Mouse (Mus musculus) Patski (cell line): ENCODE results near the gene Smg1. TPM values are rescaled to one million over a fixed set of nuclear protein-coding genes. Genes with fewer than 3 reads are reported as not detected.

ENCODE experiments used
- ATAC-seq: fragments of 100-300 bp; one replicate; pipeline ENCODE4 v1.8.0; 2021
- CTCF ChIA-PET: fragments of 350-600 bp; sonication (Branson Sonifier 250); formaldehyde crosslinking; loops from one replicate; lab custom pipeline; 2022; ENCODE audit warnings: inconsistent platforms; lab: Charles Lee
- POLR2A ChIA-PET: fragments of 350-600 bp; sonication (Branson Sonifier 250); formaldehyde crosslinking; loops from one replicate; lab custom pipeline; 2022; ENCODE audit warnings: antibody characterized with exemption, inconsistent platforms; lab: Charles Lee
- DNase-seq: peaks from one replicate; pipeline ENCODE4 v3.0.0-alpha.2; 2011; ENCODE audit warnings: low read depth, low spot score
- H3K27me3 ChIP-seq: fragments of 371-371 bp; one replicate; pipeline ENCODE4 v1.5.1; 2021
- CTCF ChIP-seq: fragments of 100-300 bp; IDR thresholded peaks from one replicate; pipeline ENCODE4 v1.5.1; 2021
- in situ Hi-C: fragments of 300-500 bp; cut with MboI; formaldehyde crosslinking; loops from 3 replicates; pipeline ENCODE4 v1.11.1; 2018; ENCODE audit warnings: low pct_unique_long_range_greater_than_20kb, mixed read lengths
- polyA plus RNA-seq: library from polyadenylated mRNA; unstranded; gene quantifications from one replicate; pipeline ENCODE4 v1.2.3, GENCODE M21; 2021

Smg1 gene
- polyA plus RNA-seq, 1 experiment from 2014 or later: 30.6 TPM

DNA sequence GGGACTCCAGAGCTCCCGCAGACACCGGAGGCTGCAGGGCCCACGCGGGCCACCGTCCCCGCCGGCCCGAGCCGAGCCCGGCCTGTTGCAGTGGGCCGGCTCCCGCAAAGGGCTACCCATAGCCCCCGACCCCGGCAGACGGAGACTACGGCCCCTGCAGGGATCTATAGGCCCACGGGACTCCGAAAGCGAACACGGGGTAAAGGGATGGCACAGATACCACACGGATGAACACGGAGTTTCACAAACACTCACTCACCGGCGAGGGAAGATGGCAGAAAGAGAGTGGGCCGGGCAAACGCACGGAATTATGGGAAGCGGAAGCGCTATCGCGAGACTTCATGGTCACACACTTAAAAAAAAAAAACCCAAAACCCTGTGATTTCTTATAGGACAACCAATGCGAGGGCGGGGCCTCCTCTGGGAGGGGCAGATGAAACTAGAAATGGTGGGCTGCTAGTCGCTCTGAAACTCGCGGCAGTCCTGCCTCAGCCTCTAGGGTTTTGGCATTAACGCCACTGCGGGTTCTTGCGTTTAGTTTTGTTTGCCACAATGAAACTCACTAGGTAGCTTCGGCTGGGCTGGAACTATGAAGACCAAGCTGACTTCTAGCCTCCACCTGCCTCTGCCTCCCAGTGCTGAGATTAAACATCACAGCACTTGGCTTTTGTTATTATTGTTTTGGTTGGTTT, 127.4 kb downstream of the Smg1 start, which contains the start of gene Rps15a:
Gene Rps15a (minus strand): TSS at position 312 of the 692 bp plus-strand sequence.
- no peak for DNase-seq

DNA sequence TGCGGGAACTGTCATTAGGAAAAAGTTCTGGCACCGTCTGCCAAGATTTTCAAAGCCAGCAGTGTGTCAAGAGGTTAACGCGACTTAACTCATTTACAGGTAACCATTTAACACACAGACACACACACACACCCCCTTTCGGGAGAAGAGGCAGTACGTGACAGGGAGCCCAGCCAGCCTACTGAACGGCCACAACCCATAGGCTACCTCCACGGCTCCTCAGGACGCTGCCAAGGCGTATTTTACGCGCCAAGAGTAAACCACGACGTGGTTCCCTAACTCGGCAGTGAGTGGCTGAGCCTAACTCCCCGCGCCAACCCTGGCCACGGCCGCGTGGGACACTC, 128.0 kb downstream of the Smg1 start:
- in situ Hi-C loops: loop anchor here (25.0 kb wide), 1 partner anchor 572 kb away; no protein-coding TSS in a partner anchor
- ChIA-PET CTCF (interaction anchor here (1.4 kb wide), 1 partner anchor 11 kb away, joined by 5 read pairs; no protein-coding TSS in a partner anchor), POLR2A (interaction anchor here (5.6 kb wide), 1 partner anchor 13 kb away, joined by 24 read pairs; the partner anchor contains the start of gene Arl6ip1)
- DNase-seq: no peak
- no peaks in the 10 kb centered on the region for H3K27me3 ChIP-seq
- peak; percentile 14 for ATAC-seq
- no peak for TF ChIP-seq CTCF

More for the DNA sequence above, 127.4 kb downstream of the Smg1 start, which contains the start of gene Rps15a:
- POLR2A ChIA-PET: interaction anchor here (5.6 kb wide), 1 partner anchor 12 kb away, joined by 24 read pairs; the partner anchor contains the start of gene Arl6ip1
- peak; percentile 80 for ATAC-seq
- no peak for TF ChIP-seq CTCF
- H3K27me3 ChIP-seq: no peaks in the 10 kb centered on the region
- CTCF ChIA-PET: interaction anchor here (1.4 kb wide), 1 partner anchor 11 kb away, joined by 5 read pairs; no protein-coding TSS in a partner anchor
- in situ Hi-C loops: loop anchor here (25.0 kb wide), 1 partner anchor 571 kb away; no protein-coding TSS in a partner anchor

GRCm38 (mm10) chr7:118113541-118114297, 129.8 kb downstream of the Smg1 start:
- H3K27me3 ChIP-seq: no peaks in the 10 kb centered on the region
- in situ Hi-C loops: loop anchor here (25.0 kb wide), 1 partner anchor 574 kb away; no protein-coding TSS in a partner anchor
- POLR2A ChIA-PET: no interaction called here
- DNase-seq: no peak
- CTCF ChIA-PET: no interaction called here
- TF ChIP-seq CTCF: no peak
- no peak for ATAC-seq

DNA sequence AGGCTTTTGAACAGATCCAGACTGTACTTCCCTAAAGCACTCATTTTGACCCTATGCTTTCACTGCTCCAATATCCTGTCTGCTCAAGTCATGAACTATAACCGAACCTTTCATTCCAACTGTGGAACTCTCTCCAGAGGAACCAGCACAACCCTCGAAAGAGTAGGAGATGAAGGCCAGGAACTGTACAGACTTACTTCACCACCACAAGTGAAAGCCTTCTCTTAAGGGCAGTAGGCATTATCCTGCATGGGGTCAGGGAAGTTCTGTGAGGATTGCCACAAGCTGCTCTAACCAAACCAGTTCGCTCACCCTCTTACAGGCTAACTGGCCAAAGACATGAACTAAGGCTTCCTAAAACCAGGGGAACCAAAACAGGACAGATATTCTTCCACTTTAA, 132.3 kb downstream of the Smg1 start:
- ATAC-seq: no peak
- no peak for TF ChIP-seq CTCF
- no peaks in the 10 kb centered on the region for H3K27me3 ChIP-seq
- in situ Hi-C loops: loop anchor here (25.0 kb wide), 1 partner anchor 576 kb away; no protein-coding TSS in a partner anchor
- ChIA-PET POLR2A (no interaction called here), CTCF (interaction anchor here (1.4 kb wide), 1 partner anchor 9 kb away, joined by 4 read pairs; no protein-coding TSS in a partner anchor)
- no peak for DNase-seq

- DNase-seq (no peak), ATAC-seq (no peak)
- no peak for TF ChIP-seq CTCF
- ChIA-PET POLR2A (no interaction called here), CTCF (interaction anchor here (0.9 kb wide), 1 partner anchor 21 kb away, joined by 3 read pairs; no protein-coding TSS in a partner anchor)
- in situ Hi-C loops: loop anchor here (10.0 to 25.0 kb wide), 2 partner anchors 580 to 1463 kb away; no protein-coding TSS in a partner anchor
- no peaks in the 10 kb centered on the region for H3K27me3 ChIP-seq
Measured at GRCm38 (mm10) chr7:118107671-118108070, 135.8 kb downstream of the Smg1 start.

DNA sequence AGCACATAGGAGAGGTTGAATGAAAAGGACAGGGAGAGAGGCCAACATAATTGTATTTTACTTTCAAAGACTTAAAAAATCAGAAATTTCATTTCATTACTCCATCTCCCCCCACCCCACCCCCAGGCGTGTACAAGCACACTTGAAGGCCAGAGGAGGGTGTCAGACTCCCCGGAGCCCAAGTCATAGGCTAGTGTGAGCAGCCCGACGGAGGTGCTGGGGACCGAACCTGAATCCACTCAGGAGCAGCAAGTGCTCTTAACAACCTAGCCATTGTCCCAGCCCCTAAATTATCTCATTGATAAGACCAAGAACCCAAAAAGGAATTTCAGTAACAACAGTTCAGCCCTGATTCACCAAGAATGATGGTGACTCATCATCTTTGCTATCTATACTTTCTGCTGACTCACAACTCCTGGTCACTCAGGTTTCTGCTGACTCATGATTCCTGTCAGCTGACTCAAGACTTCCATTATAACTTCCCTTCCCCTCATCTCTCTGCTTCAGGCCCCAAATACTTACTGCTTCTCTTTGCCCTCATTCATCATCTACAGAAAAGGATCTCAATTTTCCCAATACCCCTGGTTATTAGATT, 138.9 kb downstream of the Smg1 start:
- DNase-seq (no peak), ATAC-seq (peak; percentile 37)
- in situ Hi-C loops: loop anchor here (5.0 to 25.0 kb wide), 3 partner anchors 583 to 1460 kb away; partner anchors contain the start of gene Xylt1
- H3K27me3 ChIP-seq: no peaks in the 10 kb centered on the region
- ChIA-PET POLR2A (no interaction called here), CTCF (no interaction called here)
- TF ChIP-seq CTCF: no peak

GRCm38 (mm10) chr7:118103462-118104379, 139.7 kb downstream of the Smg1 start:
- no peak for ATAC-seq
- POLR2A ChIA-PET: no interaction called here
- CTCF ChIA-PET: interaction anchor here (1.1 to 1.6 kb wide), 2 partner anchors 8 to 731 kb away, joined by 3 to 4 read pairs; no protein-coding TSS in a partner anchor
- in situ Hi-C loops: loop anchor here (5.0 to 25.0 kb wide), 3 partner anchors 584 to 1459 kb away; partner anchors contain the start of gene Xylt1
- H3K27me3 ChIP-seq: no peaks in the 10 kb centered on the region
- TF ChIP-seq CTCF: no peak
- DNase-seq: no peak

GRCm38 (mm10) chr7:118102678-118103461, 140.6 kb downstream of the Smg1 start:
- in situ Hi-C loops: loop anchor here (5.0 to 25.0 kb wide), 3 partner anchors 584 to 1458 kb away; partner anchors contain the start of gene Xylt1
- ATAC-seq: no peak
- DNase-seq: no peak
- CTCF ChIA-PET: interaction anchor here (1.1 to 1.6 kb wide), 2 partner anchors 9 to 730 kb away, joined by 3 to 4 read pairs; no protein-coding TSS in a partner anchor
- TF ChIP-seq CTCF: no peak
- POLR2A ChIA-PET: no interaction called here
- no peaks in the 10 kb centered on the region for H3K27me3 ChIP-seq
